Mouse (Mus musculus): ENCODE measurements around the gene Cacna1s. TPM values are rescaled to one million over a fixed set of nuclear protein-coding genes. Genes with fewer than 3 reads are reported as not detected.

Cacna1s gene
- polyA plus RNA-seq, 1 experiment from 2014 or later, result not detected

DNA sequence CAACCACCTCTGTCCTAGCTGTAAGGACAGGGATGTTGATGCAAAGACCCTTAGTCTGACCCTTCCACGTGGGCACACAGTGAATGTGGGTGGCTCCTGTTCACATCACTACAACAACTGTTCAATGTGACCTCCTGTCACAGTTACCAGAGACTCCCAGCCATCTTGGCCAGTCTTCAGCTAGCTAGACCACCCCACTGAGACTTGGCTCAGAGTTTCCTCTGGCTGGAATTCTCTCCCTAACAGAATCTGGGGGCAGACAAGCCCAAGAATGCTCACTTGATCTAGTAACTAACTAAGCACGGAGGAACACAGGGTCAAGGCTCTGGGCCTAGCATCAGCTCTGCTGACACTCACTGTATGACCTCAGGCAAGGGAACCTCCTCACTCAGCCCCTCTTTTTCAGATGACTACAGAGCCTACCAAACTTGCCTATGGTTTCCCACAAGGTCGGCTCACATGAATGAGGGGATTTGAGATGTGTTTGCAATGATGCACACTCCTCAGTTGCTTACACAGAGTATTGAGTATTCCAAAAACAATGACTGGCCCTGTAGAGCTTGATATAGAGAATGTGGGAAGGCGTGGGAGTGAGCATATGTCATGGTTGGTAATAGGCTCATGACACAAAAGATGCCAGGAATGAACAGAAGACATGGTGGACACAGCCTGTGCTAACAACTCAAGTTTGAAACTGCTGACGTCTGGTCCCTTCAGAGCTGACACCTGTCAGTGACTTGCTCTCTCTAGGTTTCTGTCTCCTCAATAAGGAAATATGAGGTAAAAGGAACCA lies 13.6 kb upstream of the Cacna1s start:
- TF ChIP-seq CTCF (IDR thresholded peaks at IDR 0.05; ENCODE audit: low read depth), result no peak
- 0 out of 2 replicates have a peak, but pooled peaks cover 3% of the 10 kb centered on the region for H3K27me3 ChIP-seq (ENCODE audit: insufficient read depth, low read length)
- 71% methylated on average over 5 of the region's 5 CpGs for WGBS
- peaks cover 7% of the 10 kb centered on the region; the same call in 1 of the 2 replicates for H3K4me1 ChIP-seq (ENCODE audit: insufficient read depth)
- no peak overlapping the region for H3K27ac ChIP-seq (ENCODE audit: low read depth)
- ATAC-seq (ENCODE audit: insufficient read depth) (no peak), DNase-seq (peak; percentile 11)
- H3K9me3 ChIP-seq (ENCODE audit: low read depth, low read length), result no peaks in the 10 kb centered on the region
- H3K4me3 ChIP-seq (ENCODE audit: low read depth, low read length), result no peak overlapping the region
- H3K4me2 ChIP-seq, result no peak overlapping the region
- no peak overlapping the region for H3K9ac ChIP-seq
- peaks cover 18% of the 10 kb centered on the region for H3K36me3 ChIP-seq (ENCODE audit: insufficient read depth)

DNA sequence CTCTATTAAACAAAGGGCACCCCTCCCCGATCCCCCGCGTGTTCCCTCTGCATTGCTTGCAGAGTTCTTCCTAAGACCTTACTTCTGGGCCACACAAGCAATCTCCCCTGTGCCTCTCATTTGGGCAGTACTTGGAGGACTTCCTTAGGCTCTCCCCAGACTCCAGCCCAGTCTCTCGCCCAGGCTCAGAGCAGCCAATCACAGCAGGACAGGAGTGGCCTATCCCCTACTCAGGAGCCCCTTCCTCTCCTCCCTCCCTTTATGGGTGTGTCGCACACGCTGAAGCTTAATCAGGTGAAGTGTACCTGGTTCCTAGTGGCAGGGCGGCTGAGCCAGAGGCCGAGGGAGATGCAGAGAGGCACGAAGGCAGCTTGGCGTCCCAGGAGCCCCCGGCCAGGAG lies 12.1 kb upstream of the Cacna1s start:
- no peak for TF ChIP-seq CTCF (IDR thresholded peaks at IDR 0.05; ENCODE audit: low read depth)
- Histone ChIP-seq H3K27ac (ENCODE audit: low read depth) (no peak overlapping the region), H3K27me3 (ENCODE audit: insufficient read depth, low read length) (0 out of 2 replicates have a peak, but pooled peaks cover 3% of the 10 kb centered on the region), H3K36me3 (ENCODE audit: insufficient read depth) (peaks cover 3% of the 10 kb centered on the region; the same call in 1 of the 2 replicates), H3K9me3 (ENCODE audit: low read depth, low read length) (no peaks in the 10 kb centered on the region), H3K4me1 (ENCODE audit: insufficient read depth) (peaks cover 7% of the 10 kb centered on the region; the same call in 1 of the 2 replicates), H3K4me2 (0 out of 2 replicates have a peak overlapping the region, but pooled peaks have one; percentile 18), H3K4me3 (ENCODE audit: low read depth, low read length) (no peak overlapping the region), H3K9ac (no peak overlapping the region)
- 10% methylated on average over 11 of the region's 11 CpGs for WGBS
- DNase-seq (peak; percentile 47), ATAC-seq (ENCODE audit: insufficient read depth) (peak; percentile 90)

DNA sequence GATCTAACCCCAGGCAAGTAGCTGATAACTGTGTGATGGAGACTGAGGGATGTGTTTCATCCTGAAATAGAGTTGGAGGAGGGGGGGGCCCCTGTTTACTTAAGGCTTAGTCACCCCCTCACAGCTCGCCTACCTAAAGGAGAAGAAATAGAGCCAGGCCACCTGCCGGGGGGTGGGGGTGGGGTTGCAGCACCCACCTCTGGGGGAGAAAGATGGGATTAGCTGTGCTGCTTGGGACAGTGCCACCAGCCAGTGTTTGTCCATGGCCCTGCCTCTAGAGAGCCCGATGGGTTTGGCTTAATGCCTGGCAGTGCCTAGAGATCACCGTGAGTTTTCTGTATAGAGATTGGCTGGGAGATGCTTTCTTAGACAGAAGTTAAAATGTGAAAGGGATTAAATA lies 11.7 kb upstream of the Cacna1s start:
- no peak overlapping the region for H3K4me3 ChIP-seq (ENCODE audit: low read depth, low read length)
- H3K27ac ChIP-seq (ENCODE audit: low read depth), result no peak overlapping the region
- DNase-seq (peak; percentile 50), ATAC-seq (ENCODE audit: insufficient read depth) (0 out of 2 replicates have a peak, but pooled peaks have one; percentile 37)
- TF ChIP-seq CTCF (IDR thresholded peaks at IDR 0.05; ENCODE audit: low read depth), result no peak
- H3K27me3 ChIP-seq (ENCODE audit: insufficient read depth, low read length), result 0 out of 2 replicates have a peak, but pooled peaks cover 3% of the 10 kb centered on the region
- no peaks in the 10 kb centered on the region for H3K9me3 ChIP-seq (ENCODE audit: low read depth, low read length)
- 13% methylated on average over 4 of the region's 4 CpGs for WGBS
- H3K36me3 ChIP-seq (ENCODE audit: insufficient read depth), result no peaks in the 10 kb centered on the region
- no peak overlapping the region for H3K9ac ChIP-seq
- H3K4me2 ChIP-seq, result 0 out of 2 replicates have a peak overlapping the region, but pooled peaks have one; percentile 18
- H3K4me1 ChIP-seq (ENCODE audit: insufficient read depth), result peaks cover 7% of the 10 kb centered on the region; the same call in 1 of the 2 replicates

DNA sequence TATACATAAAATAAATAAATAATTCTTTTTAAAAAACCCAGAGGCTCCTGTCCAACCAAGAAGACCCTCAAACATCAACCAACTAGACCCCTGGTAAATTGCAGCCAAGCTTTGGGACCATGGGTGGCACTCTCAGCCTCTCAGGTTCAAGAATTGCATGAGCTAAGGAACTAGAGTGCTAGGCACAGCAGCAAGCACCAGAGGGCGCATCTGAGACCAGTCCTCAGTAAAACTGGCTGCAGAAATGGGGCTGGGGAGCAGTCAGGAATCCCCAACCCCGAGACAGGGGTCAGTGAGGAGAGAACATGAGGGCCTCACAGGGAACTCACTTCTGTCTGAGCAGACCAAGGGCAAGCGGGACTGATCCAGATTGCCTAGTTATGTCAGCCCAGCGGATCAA lies 6.8 kb upstream of the Cacna1s start:
- 27% methylated on average over 4 of the region's 4 CpGs for WGBS
- Histone ChIP-seq H3K36me3 (ENCODE audit: insufficient read depth) (no peaks in the 10 kb centered on the region), H3K4me2 (no peak overlapping the region), H3K4me1 (ENCODE audit: insufficient read depth) (peaks cover 1% of the 10 kb centered on the region; the same call in 1 of the 2 replicates), H3K27ac (ENCODE audit: low read depth) (no peak overlapping the region), H3K9me3 (ENCODE audit: low read depth, low read length) (no peaks in the 10 kb centered on the region), H3K4me3 (ENCODE audit: low read depth, low read length) (no peak overlapping the region), H3K27me3 (ENCODE audit: insufficient read depth, low read length) (peaks cover 20% of the 10 kb centered on the region), H3K9ac (no peak overlapping the region)
- DNase-seq (peak; percentile 83), ATAC-seq (ENCODE audit: insufficient read depth) (no peak)
- peak; percentile 78 for TF ChIP-seq CTCF (IDR thresholded peaks at IDR 0.05; ENCODE audit: low read depth)

DNA sequence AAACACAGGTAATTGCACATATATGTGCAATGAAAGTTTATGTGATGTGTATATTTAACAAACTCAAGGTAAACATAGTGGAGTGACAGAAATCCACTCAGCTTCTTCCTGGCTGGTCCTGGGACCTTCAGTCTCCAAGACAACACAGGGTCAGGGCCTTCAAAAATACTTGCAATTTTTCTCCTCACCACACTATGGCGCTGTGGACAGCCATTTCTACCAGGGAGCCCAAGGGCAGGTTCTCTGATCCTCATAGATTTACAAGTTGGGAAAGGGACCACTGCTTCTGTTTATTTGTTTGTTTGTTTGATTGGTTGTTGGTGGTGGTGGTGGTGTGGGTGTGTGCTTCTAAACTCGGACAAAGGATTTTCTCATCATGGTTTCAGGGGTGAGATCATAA lies 5.1 kb upstream of the Cacna1s start:
- Histone ChIP-seq H3K27me3 (ENCODE audit: insufficient read depth, low read length) (peaks cover 28% of the 10 kb centered on the region), H3K4me2 (no peak overlapping the region), H3K9ac (no peak overlapping the region), H3K4me1 (ENCODE audit: insufficient read depth) (no peaks in the 10 kb centered on the region), H3K4me3 (ENCODE audit: low read depth, low read length) (no peak overlapping the region), H3K36me3 (ENCODE audit: insufficient read depth) (no peaks in the 10 kb centered on the region), H3K27ac (ENCODE audit: low read depth) (no peak overlapping the region), H3K9me3 (ENCODE audit: low read depth, low read length) (no peaks in the 10 kb centered on the region)
- DNase-seq (peak; percentile 38), ATAC-seq (ENCODE audit: insufficient read depth) (no peak)
- peak; percentile 48 for TF ChIP-seq CTCF (IDR thresholded peaks at IDR 0.05; ENCODE audit: low read depth)
- WGBS, result 4% methylated on average over 2 of the region's 2 CpGs

DNA sequence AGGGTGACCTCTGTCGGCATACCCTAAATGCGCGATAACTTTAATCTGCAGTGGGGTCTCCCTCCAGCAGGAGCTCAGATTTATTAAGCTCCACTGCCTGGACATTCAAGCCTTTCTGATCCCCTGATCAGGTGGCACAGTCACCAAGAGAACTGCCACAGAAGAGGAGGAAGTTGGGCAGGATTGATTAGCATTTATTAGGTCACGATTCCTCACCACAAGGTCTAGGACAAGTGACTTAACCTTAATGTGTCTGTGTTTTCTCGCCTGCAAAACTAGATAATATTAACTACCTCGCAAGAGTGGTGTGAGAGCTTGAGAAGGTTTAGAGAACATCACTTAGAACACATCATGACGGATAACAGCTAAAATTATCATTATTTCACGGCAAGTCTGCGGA lies 4.7 kb upstream of the Cacna1s start:
- H3K36me3 ChIP-seq (ENCODE audit: insufficient read depth), result no peaks in the 10 kb centered on the region
- no peak overlapping the region for H3K9ac ChIP-seq
- no peak for DNase-seq
- no peak overlapping the region for H3K4me2 ChIP-seq
- H3K4me3 ChIP-seq (ENCODE audit: low read depth, low read length), result no peak overlapping the region
- no peaks in the 10 kb centered on the region for H3K9me3 ChIP-seq (ENCODE audit: low read depth, low read length)
- H3K4me1 ChIP-seq (ENCODE audit: insufficient read depth), result no peaks in the 10 kb centered on the region
- no peak for ATAC-seq (ENCODE audit: insufficient read depth)
- TF ChIP-seq CTCF (IDR thresholded peaks at IDR 0.05; ENCODE audit: low read depth), result no peak
- WGBS, result 69% methylated on average over 9 of the region's 9 CpGs
- H3K27me3 ChIP-seq (ENCODE audit: insufficient read depth, low read length), result peaks cover 30% of the 10 kb centered on the region
- H3K27ac ChIP-seq (ENCODE audit: low read depth), result no peak overlapping the region

DNA sequence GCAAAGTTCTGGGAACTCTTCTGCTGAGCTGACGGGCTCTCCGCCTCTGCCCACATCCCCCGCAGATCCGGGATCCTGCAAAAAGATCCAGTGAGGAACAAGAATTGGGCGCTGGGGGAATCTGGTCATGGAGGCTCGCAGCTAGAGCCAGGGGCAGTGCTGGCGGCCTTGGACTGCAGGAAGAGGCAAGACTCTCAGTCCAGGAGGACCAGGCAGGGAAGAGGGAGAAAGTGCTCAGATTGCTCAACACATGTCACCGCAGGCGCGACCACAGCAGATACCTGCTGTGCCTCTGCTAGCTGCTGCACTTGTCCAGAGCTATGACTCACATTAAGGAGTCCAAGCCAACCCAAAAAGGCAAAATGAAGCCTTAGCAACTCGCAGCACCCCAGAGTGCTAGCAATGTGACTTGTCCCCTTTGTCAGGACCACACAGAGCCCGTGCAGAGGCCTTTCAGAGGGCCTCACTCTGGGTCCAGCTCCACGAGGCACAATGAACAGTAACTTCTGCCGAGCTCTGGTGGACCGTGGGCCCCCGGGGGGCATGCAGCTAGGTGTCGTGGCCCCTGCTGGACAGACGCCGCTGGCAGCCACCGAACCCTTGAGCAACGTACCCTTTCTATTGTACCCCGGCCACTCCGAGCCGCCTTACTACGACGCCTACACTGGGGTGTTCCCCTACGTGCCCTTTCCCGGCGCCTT lies 2.1 kb upstream of the Cacna1s start, which contains the start of gene Ascl5:
TSS of gene Ascl5 (plus strand) at position 493 of the 701 bp plus-strand sequence.
- no peaks in the 10 kb centered on the region for H3K4me1 ChIP-seq (ENCODE audit: insufficient read depth)
- H3K9me3 ChIP-seq (ENCODE audit: low read depth, low read length), result no peaks in the 10 kb centered on the region
- TF ChIP-seq CTCF (IDR thresholded peaks at IDR 0.05; ENCODE audit: low read depth), result no peak
- ATAC-seq (ENCODE audit: insufficient read depth) (no peak), DNase-seq (no peak)
- no peaks in the 10 kb centered on the region for H3K36me3 ChIP-seq (ENCODE audit: insufficient read depth)
- H3K27me3 ChIP-seq (ENCODE audit: insufficient read depth, low read length), result peaks cover 32% of the 10 kb centered on the region
- 20% methylated on average over 29 of the region's 29 CpGs for WGBS
- H3K9ac ChIP-seq, result no peak within 1 kb of the TSS
- H3K4me2 ChIP-seq, result peak within 1 kb of the TSS; percentile 55
- H3K4me3 ChIP-seq (ENCODE audit: low read depth, low read length), result peak within 1 kb of the TSS; percentile 28
- H3K27ac ChIP-seq (ENCODE audit: low read depth), result no peak within 1 kb of the TSS

Data from lung, embryonic 14.5 days (tissue).